Mouse (Mus musculus) granulocyte monocyte progenitor cell, adult 5-6 weeks (primary cell): ENCODE data around the gene Adap1. TPM values are rescaled to one million over a fixed set of nuclear protein-coding genes. Genes with fewer than 3 reads are reported as not detected.

ENCODE experiments used
- ATAC-seq: replicated peaks from 2 replicates; pipeline ENCODE4 v1.8.0; 2016; ENCODE audit warnings: mild to moderate bottlenecking, moderate TSS enrichment, inconsistent platforms; ENCODE audit not compliant: poor library complexity, severe bottlenecking
- total RNA-seq, 2 experiments: library from RNA; stranded (forward) in 1 of 2; stranded (reverse) in 1 of 2; fragments of 200-712, 200-1000 nt in 1 of 2; fragments of >200 nt in 1 of 2; fragmentation: Nextera tagmentation in 1 of 2; gene quantifications; 2 replicates each; pipeline ENCODE4 v1.2.3; 2014 to 2017

Gene Adap1
- total RNA-seq, 2 experiments from 2014 or later = 39.4 to 46.5 TPM

GRCm38 (mm10) chr5:139256211-139256765 is 69.1 kb downstream of the Adap1 start:
- ATAC-seq = no peak

GRCm38 (mm10) chr5:139255777-139256176 is 69.6 kb downstream of the Adap1 start:
- ATAC-seq = no peak

- ATAC-seq = no peak
Measured at GRCm38 (mm10) chr5:139254938-139255337, 70.5 kb downstream of the Adap1 start.

GRCm38 (mm10) chr5:139253301-139253741 is 72.1 kb downstream of the Adap1 start:
- peak; percentile 24; the same call in 1 of the 2 replicates for ATAC-seq

- ATAC-seq = peak; percentile 23
Measured at GRCm38 (mm10) chr5:139252910-139253245, 72.5 kb downstream of the Adap1 start.

GRCm38 (mm10) chr5:139252081-139252909 is 73.1 kb downstream of the Adap1 start, which contains the start of gene Get4:
TSS of gene Get4 (plus strand) at chr5:139252324.
- peak; percentile 83 for ATAC-seq

- 0 out of 2 replicates have a peak, but pooled peaks have one; percentile 1 for ATAC-seq
Measured at GRCm38 (mm10) chr5:139251736-139252080, 73.7 kb downstream of the Adap1 start.

GRCm38 (mm10) chr5:139251279-139251678 is 74.1 kb downstream of the Adap1 start:
- no peak for ATAC-seq

GRCm38 (mm10) chr5:139248846-139249245 is 76.6 kb downstream of the Adap1 start:
- no peak for ATAC-seq

GRCm38 (mm10) chr5:139247767-139248166 is 77.7 kb downstream of the Adap1 start:
- ATAC-seq = no peak

GRCm38 (mm10) chr5:139243384-139243783 is 82.0 kb downstream of the Adap1 start:
- ATAC-seq = no peak

GRCm38 (mm10) chr5:139241022-139241761 is 84.2 kb downstream of the Adap1 start:
- ATAC-seq = no peak

- no peak for ATAC-seq
Measured at GRCm38 (mm10) chr5:139237436-139237835, 88.0 kb downstream of the Adap1 start.

- ATAC-seq = no peak
Measured at GRCm38 (mm10) chr5:139234423-139234822, 91.0 kb downstream of the Adap1 start.

GRCm38 (mm10) chr5:139232083-139232482 is 93.3 kb downstream of the Adap1 start:
- no peak for ATAC-seq

GRCm38 (mm10) chr5:139229716-139230115 is 95.7 kb downstream of the Adap1 start:
- ATAC-seq = no peak

- no peak for ATAC-seq
Measured at GRCm38 (mm10) chr5:139228318-139228717, 97.1 kb downstream of the Adap1 start.

- ATAC-seq = no peak
Measured at GRCm38 (mm10) chr5:139227645-139228044, 97.8 kb downstream of the Adap1 start.

- no peak for ATAC-seq
Measured at GRCm38 (mm10) chr5:139227236-139227635, 98.2 kb downstream of the Adap1 start.

- no peak for ATAC-seq
Measured at GRCm38 (mm10) chr5:139223331-139223730, 102.1 kb downstream of the Adap1 start.
